Mouse (Mus musculus): ENCODE data around the gene Kras.

DNA sequence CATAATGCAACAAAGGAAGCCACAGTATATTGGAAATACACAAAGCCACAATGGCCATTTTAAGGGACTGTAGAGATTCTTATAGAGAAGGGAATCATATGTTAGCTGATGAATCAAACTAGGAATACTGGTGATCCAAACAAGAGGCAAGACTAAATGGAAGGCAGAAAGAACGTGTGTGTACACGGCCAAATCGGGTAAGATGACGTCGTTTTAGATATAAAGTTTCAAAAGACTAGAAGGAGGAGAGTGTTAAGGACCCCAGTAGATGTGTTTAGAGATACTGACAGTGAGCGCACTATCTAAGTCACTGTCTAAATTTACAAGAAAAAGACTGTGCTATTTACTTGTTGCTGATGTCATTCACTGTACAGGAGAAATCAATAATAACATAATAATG lies 25.8 kb downstream of the Kras start:
- TF ChIP-seq GATA1 (IDR thresholded peaks at IDR 0.05; ENCODE audit: low read length) = no peak
- no peak for TF ChIP-seq TAL1 (IDR thresholded peaks at IDR 0.05; ENCODE audit: low read length)
